Mouse (Mus musculus) heart, postnatal 25 days (tissue): ENCODE data around the gene Tspan5. TPM values are rescaled to one million over a fixed set of nuclear protein-coding genes. Genes with fewer than 3 reads are reported as not detected.

Experiments used
- DNase-seq: peaks from one replicate; pipeline ENCODE4 v3.0.0; 2022; ENCODE audit warnings: low spot score
- intact Hi-C: fragments of 180-260 bp; cut with DNase I; formaldehyde crosslinking; loops from one replicate; pipeline ENCODE4 v1.15.1; 2025
- total RNA-seq, 2 experiments: library from RNA; stranded (reverse); gene quantifications; 2 replicates each; pipeline ENCODE4 v1.2.3; 2021

Gene Tspan5
- total RNA-seq, 2 experiments from 2014 or later, result 7.2 to 8.6 TPM

DNA sequence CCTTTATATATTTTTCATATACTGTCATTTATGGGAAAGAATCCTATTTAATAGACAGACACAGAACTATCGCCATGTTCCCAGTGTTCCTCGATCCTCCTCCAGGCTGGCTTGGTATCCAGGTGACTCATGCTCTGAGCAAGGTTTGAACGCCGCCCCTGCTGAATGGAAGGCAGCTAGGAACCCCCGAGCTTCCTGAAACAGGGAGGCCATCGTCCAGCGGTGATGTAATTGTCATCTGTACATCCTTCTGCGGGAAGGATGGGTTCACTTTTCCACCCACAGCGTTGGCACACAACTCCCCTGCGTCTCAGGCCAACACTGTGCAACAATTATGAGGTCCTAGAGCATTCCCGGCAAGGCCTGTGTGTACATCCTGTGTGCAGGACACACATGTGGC lies 92.2 kb downstream of the Tspan5 start:
- DNase-seq, result no peak
- intact Hi-C loops, result loop anchor here (10.0 kb wide), 1 partner anchor 189 kb away; no protein-coding TSS in a partner anchor

- intact Hi-C loops, result loop anchor here (10.0 kb wide), 1 partner anchor 192 kb away; no protein-coding TSS in a partner anchor
- no peak for DNase-seq
Observed at GRCm38 (mm10) chr3:138836937-138837336, 94.9 kb downstream of the Tspan5 start.

GRCm38 (mm10) chr3:138837651-138838050 lies 95.7 kb downstream of the Tspan5 start:
- no peak for DNase-seq
- intact Hi-C loops, result loop anchor here (10.0 kb wide), 1 partner anchor 193 kb away; no protein-coding TSS in a partner anchor

DNA sequence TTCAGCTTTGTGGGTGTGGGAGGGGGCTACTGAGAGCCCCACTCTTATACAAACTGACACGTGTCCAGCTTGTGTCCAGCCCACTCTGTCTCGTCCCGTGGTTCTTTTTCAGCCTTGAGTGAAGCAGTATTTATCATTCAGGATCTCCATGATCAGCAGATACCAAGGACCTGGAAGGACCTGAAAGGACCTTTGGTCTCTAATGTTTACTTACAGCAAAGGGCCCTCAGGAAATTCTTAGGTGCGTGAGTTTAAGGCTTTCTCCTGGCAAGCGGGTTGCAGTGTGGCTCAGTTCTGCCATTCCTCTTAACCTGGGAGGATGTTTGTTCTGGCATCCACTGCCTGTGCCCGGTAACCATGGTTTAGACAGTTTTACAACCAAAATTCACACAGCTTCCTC lies 97.7 kb downstream of the Tspan5 start:
- no peak for DNase-seq
- intact Hi-C loops, result loop anchor here (10.0 kb wide), 1 partner anchor 195 kb away; no protein-coding TSS in a partner anchor

- intact Hi-C loops, result no loop called here
- no peak for DNase-seq
Observed at GRCm38 (mm10) chr3:138841288-138841687, 99.3 kb downstream of the Tspan5 start.

- DNase-seq, result no peak
- intact Hi-C loops, result no loop called here
Observed at GRCm38 (mm10) chr3:138843180-138843579, 101.2 kb downstream of the Tspan5 start.

DNA sequence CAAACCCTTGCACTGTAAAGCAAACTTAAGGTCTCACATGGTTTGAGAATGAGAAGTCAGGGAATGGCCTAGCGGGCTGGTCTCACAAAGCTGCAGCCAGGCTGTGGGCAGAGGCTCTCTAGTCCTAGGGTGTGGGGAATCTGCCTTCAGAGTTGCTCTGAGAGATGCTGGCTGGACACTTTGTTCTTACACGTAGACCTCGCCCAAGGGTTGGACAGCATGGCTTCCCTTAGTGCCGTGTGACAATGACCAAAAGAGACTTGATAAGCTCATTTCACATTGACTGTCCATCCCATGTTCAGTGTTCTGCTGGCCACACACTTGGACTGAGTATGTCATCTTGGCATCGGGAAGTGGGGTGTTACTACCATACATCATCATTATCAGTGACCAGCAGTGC lies 101.6 kb downstream of the Tspan5 start:
- intact Hi-C loops, result no loop called here
- no peak for DNase-seq

- DNase-seq, result no peak
- intact Hi-C loops, result no loop called here
Observed at GRCm38 (mm10) chr3:138845820-138846219, 103.8 kb downstream of the Tspan5 start.

GRCm38 (mm10) chr3:138847809-138848208 lies 105.8 kb downstream of the Tspan5 start:
- DNase-seq, result no peak
- intact Hi-C loops, result no loop called here

DNA sequence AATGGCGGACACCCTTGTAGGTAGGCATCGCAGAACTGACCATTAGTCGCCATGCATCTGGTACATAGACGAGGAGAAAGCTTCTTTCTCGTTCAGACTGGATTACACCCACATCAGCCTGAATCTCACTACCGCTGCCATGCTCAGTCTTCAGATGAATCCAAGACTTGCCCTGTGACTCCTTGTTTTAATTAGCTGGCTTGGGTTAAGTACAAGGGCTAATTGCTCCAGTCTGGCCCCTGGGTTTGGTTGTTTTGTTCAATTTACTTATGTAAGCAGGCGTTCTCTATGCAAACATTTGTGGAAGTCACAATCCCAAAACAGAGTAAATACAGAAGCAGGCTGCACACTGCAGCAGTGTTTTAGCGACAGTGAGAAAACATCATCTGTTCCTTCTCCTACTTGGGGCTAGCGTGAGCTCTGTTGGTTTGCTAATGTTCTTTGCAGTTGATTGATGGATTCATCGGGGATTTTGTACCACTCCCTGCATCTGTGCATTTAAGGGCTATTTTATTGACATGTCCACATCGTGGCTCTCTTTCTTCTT lies 107.8 kb downstream of the Tspan5 start:
- DNase-seq, result no peak
- intact Hi-C loops, result no loop called here

GRCm38 (mm10) chr3:138851876-138852275 lies 109.9 kb downstream of the Tspan5 start:
- no peak for DNase-seq
- intact Hi-C loops, result no loop called here

DNA sequence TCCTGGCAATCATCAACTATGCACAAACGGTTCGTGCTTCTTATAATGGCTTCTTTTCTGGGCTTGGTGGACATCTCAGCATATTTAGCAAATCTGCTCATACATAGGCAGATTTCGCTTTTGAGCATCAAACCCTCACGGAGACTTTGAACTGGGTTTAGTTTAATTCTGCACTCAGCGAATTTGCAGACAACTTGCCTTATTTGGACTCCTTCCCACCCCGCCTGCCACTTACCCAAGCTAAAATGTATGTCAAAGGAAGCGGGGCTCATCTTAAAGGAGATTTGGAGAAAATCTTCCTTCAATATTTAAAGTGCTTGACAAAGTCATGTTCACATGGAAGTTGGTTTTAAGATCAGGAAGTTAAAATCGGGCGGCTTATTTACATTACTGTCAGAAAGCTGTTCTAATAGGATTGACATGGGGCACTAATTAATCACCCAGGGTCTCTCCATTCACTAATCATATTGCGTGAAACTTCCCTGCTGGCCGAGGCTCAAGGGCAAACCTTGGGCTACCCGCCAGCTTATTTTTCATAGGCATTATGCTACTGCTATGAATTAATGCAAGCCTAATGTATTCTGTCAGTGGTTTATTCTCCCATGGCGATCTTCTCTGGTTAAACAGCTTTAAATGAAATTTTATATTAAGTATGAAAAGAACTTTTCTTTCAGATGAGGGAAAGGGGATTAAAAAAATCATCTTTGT lies 111.1 kb downstream of the Tspan5 start:
- no peak for DNase-seq
- intact Hi-C loops, result no loop called here

- intact Hi-C loops, result no loop called here
- no peak for DNase-seq
Observed at GRCm38 (mm10) chr3:138853996-138854836, 112.2 kb downstream of the Tspan5 start.

DNA sequence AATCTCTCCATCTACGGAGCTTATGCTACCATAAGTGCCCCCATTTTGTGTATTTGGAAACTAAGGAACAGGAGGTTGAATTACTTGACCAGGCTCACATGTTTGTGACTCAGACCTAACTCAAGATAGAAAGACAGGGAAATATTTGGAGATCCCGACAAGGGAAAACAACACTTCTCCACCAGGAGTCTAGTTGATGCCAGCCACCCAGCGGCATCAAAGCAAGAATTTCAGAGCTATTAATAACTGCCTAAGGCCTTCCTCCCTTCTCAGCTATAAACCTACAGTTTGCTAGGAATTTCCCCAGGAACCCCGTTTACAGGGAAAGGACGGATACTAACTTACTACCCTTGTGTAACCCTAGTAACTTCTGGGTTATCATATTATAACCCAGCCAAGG lies 113.4 kb downstream of the Tspan5 start:
- intact Hi-C loops, result no loop called here

GRCm38 (mm10) chr3:138856946-138857345 lies 115.0 kb downstream of the Tspan5 start:
- intact Hi-C loops, result no loop called here
- no peak for DNase-seq

More for the DNA sequence above, 113.4 kb downstream of the Tspan5 start:
- DNase-seq, result no peak

GRCm38 (mm10) chr3:138857805-138858546 lies 116.0 kb downstream of the Tspan5 start:
- no peak for DNase-seq
- intact Hi-C loops, result no loop called here

- intact Hi-C loops, result no loop called here
- no peak for DNase-seq
Observed at GRCm38 (mm10) chr3:138858649-138859048, 116.7 kb downstream of the Tspan5 start.

- no peak for DNase-seq
- intact Hi-C loops, result no loop called here
Observed at GRCm38 (mm10) chr3:138859166-138859565, 117.2 kb downstream of the Tspan5 start.

DNA sequence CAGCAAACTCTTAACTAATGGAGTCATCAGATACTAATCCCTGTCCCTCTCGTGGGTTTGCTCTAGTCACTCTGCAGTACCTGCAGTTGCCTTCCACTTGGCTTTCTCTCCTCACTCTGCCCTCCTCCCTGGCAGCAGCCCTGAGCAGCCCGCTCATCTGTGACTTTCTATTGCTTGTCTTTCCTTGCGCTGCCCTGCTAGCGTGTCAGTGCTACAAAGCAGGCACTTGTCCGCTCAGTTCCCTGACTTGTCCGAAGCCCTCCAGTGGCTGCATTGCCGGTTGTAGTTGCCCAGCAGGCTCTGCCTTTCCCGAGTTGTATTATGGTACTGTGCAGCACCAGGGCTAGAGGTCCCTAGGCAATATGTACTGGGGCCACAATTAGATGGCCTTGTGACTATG lies 117.7 kb downstream of the Tspan5 start:
- intact Hi-C loops, result no loop called here
- no peak for DNase-seq

DNA sequence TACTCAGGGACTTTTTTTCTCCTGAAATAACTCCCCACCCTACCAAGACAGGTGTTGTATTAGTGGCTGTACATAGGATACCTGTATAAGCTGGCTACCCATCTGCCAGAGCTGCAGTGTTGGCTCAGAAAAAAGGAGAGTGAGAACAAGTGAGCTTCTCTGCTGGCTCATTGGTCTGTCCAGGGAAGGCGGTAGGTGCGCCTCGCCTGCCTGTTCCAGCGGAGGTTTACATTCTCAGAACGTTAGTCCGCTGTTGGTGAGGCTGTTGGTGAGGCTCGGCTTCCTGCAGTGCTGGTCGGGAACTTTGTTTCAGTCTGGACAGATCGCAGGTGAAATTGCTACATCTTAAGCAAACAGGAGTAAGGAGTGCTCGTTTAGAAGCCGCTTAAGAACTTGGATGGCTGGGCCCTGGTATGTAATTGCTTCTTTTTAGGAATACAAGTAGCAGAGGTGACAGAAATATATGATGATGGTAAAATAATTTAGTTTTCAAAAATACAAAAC lies 118.3 kb downstream of the Tspan5 start:
- no peak for DNase-seq

More for the DNA sequence above, 118.3 kb downstream of the Tspan5 start:
- intact Hi-C loops, result no loop called here
